Mouse (Mus musculus) CH12.LX (cell line): ENCODE measurements around the gene Urgcp. TPM values are rescaled to one million over a fixed set of nuclear protein-coding genes. Genes with fewer than 3 reads are reported as not detected.

ENCODE experiments used
- DNase-seq: peaks from one replicate; pipeline ENCODE4 v3.0.0-alpha.2; 2013; ENCODE audit errors: extremely low read depth
- H3K27ac ChIP-seq: 2 replicates; pipeline ENCODE4 v1.5.1; 2012; ENCODE audit warnings: low read depth, mild to moderate bottlenecking, control low read depth, moderate library complexity; ENCODE audit not compliant: insufficient read depth
- H3K27me3 ChIP-seq: replicated peaks from 2 replicates; pipeline ENCODE3; 2012; ENCODE audit warnings: inconsistent platforms
- H3K36me3 ChIP-seq, 2 experiments: replicated peaks in 1 of 2; 2 replicates each; pipeline versions ENCODE3 to v1.6.1; 2012; ENCODE audit warnings: inconsistent platforms in 1 of 2, low read length in 1 of 2, mild to moderate bottlenecking in 1 of 2, mixed read lengths in 1 of 2, moderate library complexity in 1 of 2; ENCODE audit not compliant: control insufficient read depth in 1 of 2, insufficient read depth in 1 of 2
- H3K4me1 ChIP-seq, 2 experiments: 2 replicates each; pipeline ENCODE4 v1.6.1; 2012; ENCODE audit warnings: inconsistent platforms in 1 of 2, moderate library complexity in 1 of 2; ENCODE audit not compliant: insufficient read depth in 2 of 2, control insufficient read depth in 1 of 2
- H3K4me2 ChIP-seq: 2 replicates; pipeline ENCODE4 v1.6.1; 2012; ENCODE audit warnings: low read depth, mild to moderate bottlenecking, control low read depth; ENCODE audit not compliant: poor library complexity, insufficient read depth, severe bottlenecking
- H3K4me3 ChIP-seq, 3 experiments: fragments of 150-350 bp in 1 of 3; sonication (generic) in 1 of 3; replicated peaks in 1 of 3; 2 replicates each; pipeline versions ENCODE3 to v1.5.1; 2011 to 2012; ENCODE audit warnings: low read depth in 2 of 3, low read length in 2 of 3, mild to moderate bottlenecking in 2 of 3, moderate library complexity in 2 of 3, control low read depth in 1 of 3, improper control_type of control experiment in 1 of 3, inconsistent platforms in 1 of 3, mixed read lengths in 1 of 3; ENCODE audit not compliant: poor library complexity in 1 of 3
- H3K79me2 ChIP-seq: replicated peaks from 2 replicates; pipeline ENCODE4 v1.6.1; 2012; ENCODE audit warnings: mild to moderate bottlenecking, moderate library complexity; ENCODE audit not compliant: control insufficient read depth, poor library complexity, insufficient read depth, severe bottlenecking; ENCODE audit errors: extremely low read depth
- H3K9ac ChIP-seq: 2 replicates; pipeline ENCODE4 v1.6.1; 2012; ENCODE audit warnings: low read depth, mild to moderate bottlenecking, control low read depth, moderate library complexity; ENCODE audit not compliant: insufficient read depth
- H3K9me3 ChIP-seq: replicated peaks from 2 replicates; pipeline ENCODE3; 2012; ENCODE audit warnings: low read length, inconsistent platforms, mixed read lengths
- BHLHE40 ChIP-seq: IDR thresholded peaks from 2 replicates; pipeline ENCODE4 v1.6.1; 2011; ENCODE audit warnings: mild to moderate bottlenecking, low read depth, low read length, improper control_type of control experiment
- CHD1 ChIP-seq: IDR thresholded peaks from 2 replicates; pipeline ENCODE4 v1.6.1; 2012; ENCODE audit warnings: low read depth, low read length, improper control_type of control experiment, inconsistent platforms
- CHD2 ChIP-seq: IDR thresholded peaks from 2 replicates; pipeline ENCODE4 v1.6.1; 2011; ENCODE audit warnings: low read length, improper control_type of control experiment
- CTCF ChIP-seq, 2 experiments: IDR thresholded peaks in 1 of 2; conservative IDR thresholded peaks in 1 of 2; 2 replicates each; pipeline ENCODE4 v1.5.1; 2011 to 2012; ENCODE audit warnings: low read depth in 2 of 2, low read length in 2 of 2, improper control_type of control experiment in 1 of 2, inconsistent platforms in 1 of 2, mild to moderate bottlenecking in 1 of 2, moderate library complexity in 1 of 2
- E2F4 ChIP-seq: IDR thresholded peaks from 2 replicates; pipeline ENCODE4 v1.6.1; 2011; ENCODE audit warnings: low read depth, low read length, improper control_type of control experiment; ENCODE audit not compliant: insufficient replicate concordance
- ELF1 ChIP-seq: IDR thresholded peaks from 2 replicates; pipeline ENCODE4 v1.6.1; 2014; ENCODE audit warnings: low read depth, mild to moderate bottlenecking, inconsistent platforms, low read length, improper control_type of control experiment
- EP300 ChIP-seq: IDR thresholded peaks from 2 replicates; pipeline ENCODE4 v1.6.1; 2011; ENCODE audit warnings: low read length, improper control_type of control experiment
- ETS1 ChIP-seq: conservative IDR thresholded peaks from 2 replicates; pipeline ENCODE4 v1.6.1; 2012; ENCODE audit warnings: low read depth, mild to moderate bottlenecking, inconsistent platforms, low read length, improper control_type of control experiment, moderate library complexity
- GABPA ChIP-seq: IDR thresholded peaks from 2 replicates; pipeline ENCODE4 v1.6.1; 2012; ENCODE audit warnings: low read depth, low read length, improper control_type of control experiment, inconsistent platforms; ENCODE audit not compliant: insufficient replicate concordance
- HCFC1 ChIP-seq: IDR thresholded peaks from 2 replicates; pipeline ENCODE4 v1.6.1; 2012; ENCODE audit warnings: low read depth, mild to moderate bottlenecking, inconsistent platforms, low read length, improper control_type of control experiment
- IRF4 ChIP-seq: IDR thresholded peaks from 2 replicates; pipeline ENCODE4 v1.6.1; 2014; ENCODE audit warnings: low read depth, mild to moderate bottlenecking, inconsistent platforms, low read length, improper control_type of control experiment
- JUN ChIP-seq: IDR thresholded peaks from 2 replicates; pipeline ENCODE4 v1.6.1; 2011; ENCODE audit warnings: low read depth, mild to moderate bottlenecking, low read length, improper control_type of control experiment, moderate library complexity; ENCODE audit not compliant: insufficient read depth
- JUND ChIP-seq: conservative IDR thresholded peaks from 2 replicates; pipeline ENCODE4 v1.6.1; 2011; ENCODE audit warnings: low read depth, low read length, improper control_type of control experiment
- KAT2A ChIP-seq: IDR thresholded peaks from 2 replicates; pipeline ENCODE4 v1.6.1; 2012; ENCODE audit warnings: low read length, improper control_type of control experiment, inconsistent platforms; ENCODE audit not compliant: insufficient replicate concordance
- MAFK ChIP-seq: IDR thresholded peaks from 2 replicates; pipeline ENCODE4 v1.6.1; 2011; ENCODE audit warnings: low read length, improper control_type of control experiment; ENCODE audit not compliant: insufficient replicate concordance
- MAX ChIP-seq: IDR thresholded peaks from 2 replicates; pipeline ENCODE4 v1.6.1; 2011; ENCODE audit warnings: low read length, improper control_type of control experiment
- MAZ ChIP-seq: IDR thresholded peaks from 2 replicates; pipeline ENCODE4 v1.6.1; 2012; ENCODE audit warnings: low read depth, mild to moderate bottlenecking, inconsistent platforms, low read length, improper control_type of control experiment, moderate library complexity
- MEF2A ChIP-seq: IDR thresholded peaks from 2 replicates; pipeline ENCODE4 v1.6.1; 2014; ENCODE audit warnings: low read depth, mild to moderate bottlenecking, inconsistent platforms, low read length, improper control_type of control experiment, borderline replicate concordance
- MXI1 ChIP-seq: IDR thresholded peaks from 2 replicates; pipeline ENCODE4 v1.6.1; 2011; ENCODE audit warnings: mild to moderate bottlenecking, low read depth, low read length, improper control_type of control experiment
- MYC ChIP-seq: IDR thresholded peaks from 2 replicates; pipeline ENCODE4 v1.6.1; 2011; ENCODE audit warnings: low read depth, mild to moderate bottlenecking, improper control_type of control experiment, low read length
- NELFE ChIP-seq: IDR thresholded peaks from 2 replicates; pipeline ENCODE4 v1.6.1; 2011; ENCODE audit warnings: low read depth, low read length, improper control_type of control experiment
- NRF1 ChIP-seq: IDR thresholded peaks from 2 replicates; pipeline ENCODE4 v1.6.1; 2014; ENCODE audit warnings: low read depth, mild to moderate bottlenecking, inconsistent platforms, low read length, improper control_type of control experiment, moderate library complexity
- PAX5 ChIP-seq: IDR thresholded peaks from 2 replicates; pipeline ENCODE4 v1.6.1; 2012; ENCODE audit warnings: low read length, inconsistent platforms, mixed read lengths
- POLR2A ChIP-seq: IDR thresholded peaks from 2 replicates; pipeline ENCODE4 v1.6.1; 2011; ENCODE audit warnings: low read depth, mild to moderate bottlenecking, improper control_type of control experiment, low read length
- POLR2AphosphoS2 ChIP-seq: IDR thresholded peaks from 2 replicates; pipeline ENCODE4 v1.6.1; 2011; ENCODE audit warnings: low read depth, low read length, improper control_type of control experiment
- RAD21 ChIP-seq: IDR thresholded peaks from 2 replicates; pipeline ENCODE4 v1.6.1; 2011; ENCODE audit warnings: low read depth, mild to moderate bottlenecking, low read length, improper control_type of control experiment, moderate library complexity
- RCOR1 ChIP-seq: conservative IDR thresholded peaks from 2 replicates; pipeline ENCODE4 v1.6.1; 2012; ENCODE audit warnings: low read depth, mild to moderate bottlenecking, inconsistent platforms, low read length, improper control_type of control experiment
- SIN3A ChIP-seq: IDR thresholded peaks from 2 replicates; pipeline ENCODE4 v1.6.1; 2012; ENCODE audit warnings: low read length, improper control_type of control experiment, inconsistent platforms
- SMC3 ChIP-seq: IDR thresholded peaks from 2 replicates; pipeline ENCODE4 v1.6.1; 2011; ENCODE audit warnings: low read depth, low read length, improper control_type of control experiment
- TBP ChIP-seq: conservative IDR thresholded peaks from 2 replicates; pipeline ENCODE4 v1.6.1; 2011; ENCODE audit warnings: low read depth, low read length, improper control_type of control experiment
- TCF12 ChIP-seq: IDR thresholded peaks from 2 replicates; pipeline ENCODE4 v1.6.1; 2014; ENCODE audit warnings: low read depth, mild to moderate bottlenecking, inconsistent platforms, low read length, improper control_type of control experiment
- UBTF ChIP-seq: IDR thresholded peaks from 2 replicates; pipeline ENCODE4 v1.6.1; 2012; ENCODE audit warnings: low read depth, mild to moderate bottlenecking, inconsistent platforms, low read length, improper control_type of control experiment, moderate library complexity
- USF1 ChIP-seq: IDR thresholded peaks from 2 replicates; pipeline ENCODE4 v1.6.1; 2014; ENCODE audit warnings: low read depth, mild to moderate bottlenecking, inconsistent platforms, low read length, improper control_type of control experiment
- USF2 ChIP-seq: conservative IDR thresholded peaks from 2 replicates; pipeline ENCODE4 v1.6.1; 2011; ENCODE audit warnings: low read depth, low read length, improper control_type of control experiment
- ZC3H11A ChIP-seq: IDR thresholded peaks from 2 replicates; pipeline ENCODE4 v1.6.1; 2012; ENCODE audit warnings: low read depth, mild to moderate bottlenecking, inconsistent platforms, low read length, improper control_type of control experiment
- ZKSCAN1 ChIP-seq: IDR thresholded peaks from 2 replicates; pipeline ENCODE4 v1.6.1; 2012; ENCODE audit warnings: low read depth, inconsistent platforms, low read length, improper control_type of control experiment, borderline replicate concordance
- ZMIZ1 ChIP-seq: IDR thresholded peaks from 2 replicates; pipeline ENCODE4 v1.6.1; 2012; ENCODE audit warnings: low read depth, mild to moderate bottlenecking, inconsistent platforms, low read length, improper control_type of control experiment
- dilution Hi-C: fragments of 300-500 bp; cut with MboI; formaldehyde crosslinking; loops from 2 replicates; pipeline ENCODE4 v1.14.3; 2020; ENCODE audit warnings: low sequenced_read_pairs; ENCODE audit not compliant: extremely low pct_unique_long_range_greater_than_20kb, extremely low pct_ligation_motif_present
- in situ Hi-C: fragments of 300-500 bp; cut with MboI; formaldehyde crosslinking; loops from 3 replicates; pipeline ENCODE4 v1.14.3; 2019; ENCODE audit warnings: low sequenced_read_pairs, low pct_ligation_motif_present, low pct_unique_long_range_greater_than_20kb, mixed read lengths
- polyA plus RNA-seq: library from polyadenylated mRNA; unstranded; fragments of >175 nt; gene quantifications from 2 replicates; pipeline ENCODE4 v1.2.1, GENCODE M21; 2012; ENCODE audit warnings: low read depth; ENCODE audit not compliant: insufficient read length
- total RNA-seq, 2 experiments: library from RNA; depleted of rRNA; stranded (reverse); fragments of 300-350 nt in 1 of 2; fragments of >200 nt in 1 of 2; gene quantifications; 2 replicates each; pipeline ENCODE4 v1.2.3; 2012 to 2014

Urgcp gene
- total RNA-seq (2012; rRNA removed) = 13.1 and 13.3 TPM in 2 replicates
- 11.7 and 12.2 TPM in 2 replicates for total RNA-seq (2014; rRNA removed)
- polyA plus RNA-seq = 11.7 and 13.1 TPM in 2 replicates

DNA sequence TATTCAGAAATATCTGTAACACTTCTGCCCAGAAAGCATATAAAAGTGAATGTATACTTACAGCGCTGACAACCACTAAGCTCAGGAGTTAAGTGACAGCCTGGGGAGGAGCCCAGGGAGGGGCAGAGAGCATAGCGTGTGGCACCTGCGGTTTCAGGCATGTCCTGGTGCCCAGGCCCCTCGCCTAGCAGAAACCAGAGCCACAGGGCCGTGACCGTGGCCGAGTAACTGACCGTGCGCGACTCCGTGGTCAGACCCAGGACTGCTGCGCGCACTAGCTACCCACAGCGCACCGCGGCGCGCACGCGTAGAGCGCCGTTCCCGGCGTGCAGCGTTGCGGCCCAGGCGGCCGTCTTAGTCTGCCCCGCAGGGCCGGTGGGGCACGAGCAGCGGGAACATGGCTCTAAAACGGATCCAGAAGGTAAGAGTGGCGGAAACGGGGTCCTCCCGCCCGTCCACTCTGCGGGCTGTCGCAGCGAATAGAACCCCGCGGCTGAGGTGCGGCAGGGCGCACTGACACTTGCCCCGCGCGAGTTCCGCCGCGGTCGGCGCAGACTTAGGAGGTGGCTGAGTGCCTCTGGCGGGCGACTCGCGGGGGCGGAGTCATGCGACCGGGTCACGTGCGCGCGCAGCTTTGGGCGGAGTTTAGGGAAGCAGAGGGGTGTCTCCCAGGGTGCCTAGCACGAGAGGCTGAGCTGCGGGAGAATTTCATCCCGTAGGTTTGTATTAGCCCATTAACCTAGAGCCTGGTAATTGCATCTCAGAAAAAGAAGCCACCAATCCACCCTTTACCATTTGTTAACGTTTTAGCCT is at the start of gene Urgcp:
Gene Urgcp, minus strand, starts transcription at position 557 of the 813 bp plus-strand sequence.
- peak; percentile 93 for DNase-seq
- Histone ChIP-seq H3K9me3 (no peaks in the 10 kb centered on the region), H3K4me2 (peak within 1 kb of the TSS; percentile 86), H3K9ac (peak within 1 kb of the TSS; percentile 88), H3K27ac (peak within 1 kb of the TSS; percentile 78), H3K79me2 (no peaks in the 10 kb centered on the region; the same call in 1 of the 2 replicates), H3K4me3 (peak within 1 kb of the TSS; percentile 65 to 66 (median 66)), H3K4me1 (peaks cover 2 to 25% of the 10 kb centered on the region in 2 experiments; a peak in 2 of 4 replicates), H3K36me3 (peaks cover 3 to 18% of the 10 kb centered on the region in 2 experiments), H3K27me3 (no peaks in the 10 kb centered on the region)
- in situ Hi-C loops = no loop called here
- dilution Hi-C loops = no loop called here
- TF ChIP-seq NRF1 (peak; percentile 86), ZC3H11A (no peak), EP300 (0 out of 2 replicates have a peak, but pooled peaks have one; percentile 9), GABPA (no peak; the same call in 1 of the 2 replicates), JUND (no peak), TBP (peak; percentile 84), PAX5 (no peak), TCF12 (peak; percentile 81), RCOR1 (peak; percentile 84; the same call in 1 of the 2 replicates), ETS1 (peak; percentile 56), BHLHE40 (peak; percentile 98), CHD2 (no peak), ELF1 (peak; percentile 79), MAZ (peak; percentile 41; the same call in 1 of the 2 replicates), KAT2A (peak; percentile 53; the same call in 1 of the 2 replicates), CHD1 (0 out of 2 replicates have a peak, but pooled peaks have one; percentile 72), MAX (peak; percentile 93), POLR2AphosphoS2 (peak; percentile 93), HCFC1 (peak; percentile 73), RAD21 (no peak; the same call in 1 of the 2 replicates), POLR2A (peak; percentile 99), ZMIZ1 (peak; percentile 98), IRF4 (no peak; the same call in 1 of the 2 replicates), JUN (no peak), USF2 (peak; percentile 88), MXI1 (peak; percentile 79), E2F4 (no peak), MAFK (no peak), MEF2A (no peak; the same call in 1 of the 2 replicates), MYC (peak; percentile 77), CTCF (conservative IDR thresholded peaks at IDR 0.05 in 1 of 2, IDR thresholded peaks at IDR 0.05 in 1 of 2; ENCODE audit: low read depth in 2 of 2, low read length in 2 of 2) (peak in 1 of 2 experiments; percentile 8; a peak in 2 of 4 replicates), SIN3A (peak; percentile 80), UBTF (0 out of 2 replicates have a peak, but pooled peaks have one; percentile 58), ZKSCAN1 (no peak), SMC3 (no peak), USF1 (peak; percentile 90), NELFE (peak; percentile 99)
